Mouse (Mus musculus) right cerebral cortex, postnatal 10 days (tissue): Measurements from ENCODE around the gene S100a10.
A peak's percentile ranks its signal among the peaks of the same experiment; 100 is the strongest.
"Not testable (repeated sequence)": the region's sequence is repeated elsewhere in the genome, so short reads cannot be mapped to it uniquely, and the experiment has no call there.

ENCODE experiments used
- DNase-seq, 2 experiments: peaks; one replicate each; pipeline ENCODE4 v3.0.0; 2021; ENCODE audit warnings: low spot score in 2 of 2

The S100a10 gene

DNA sequence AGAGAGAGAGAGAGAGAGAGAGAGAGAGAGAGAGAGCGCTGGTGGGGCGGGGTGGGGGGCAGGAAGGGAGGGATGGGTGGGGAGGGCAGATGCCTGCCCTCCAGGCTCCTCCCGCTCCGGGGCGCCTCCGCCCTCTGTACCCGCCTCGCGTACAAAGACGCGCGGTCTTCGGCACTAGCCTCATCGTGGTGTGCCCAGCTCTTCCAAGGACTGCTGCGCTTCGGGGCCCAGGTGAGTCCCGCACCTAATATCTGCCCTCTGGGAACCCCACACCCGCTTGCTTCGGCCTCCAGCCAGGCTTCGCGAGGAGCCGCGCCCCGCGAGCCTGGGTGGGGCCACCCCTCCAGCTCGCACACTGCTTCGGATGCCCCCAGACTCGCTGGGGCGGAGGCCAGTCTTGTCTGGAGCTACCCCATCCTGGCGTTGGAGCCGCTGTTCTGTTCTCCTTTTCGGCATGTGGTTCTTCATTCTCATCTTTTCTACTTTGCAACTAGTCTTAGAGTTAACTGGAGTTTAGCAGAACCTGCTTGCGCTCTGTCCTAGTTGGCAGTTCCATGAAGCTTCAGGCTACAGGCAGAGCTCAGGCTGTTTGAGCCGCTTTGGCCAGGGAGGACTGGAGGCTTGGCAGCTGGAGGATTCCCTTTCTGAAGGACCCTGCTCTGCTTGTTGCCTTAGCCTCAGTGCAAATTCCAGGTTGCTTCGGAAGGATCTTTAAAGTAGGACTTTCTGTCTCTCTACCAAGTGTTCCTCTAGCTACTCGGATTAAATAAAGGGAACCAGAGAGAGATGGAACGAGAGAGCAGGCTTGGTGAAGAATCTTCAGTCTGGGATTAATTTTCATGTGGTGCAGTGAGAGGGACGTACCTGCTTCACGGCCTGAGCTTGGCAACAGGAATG lies at the start of gene S100a10:
S100a10 (plus strand) TSS at position 100 of the 897 bp plus-strand sequence.
- peak; percentile 38 to 40 for DNase-seq

DNA sequence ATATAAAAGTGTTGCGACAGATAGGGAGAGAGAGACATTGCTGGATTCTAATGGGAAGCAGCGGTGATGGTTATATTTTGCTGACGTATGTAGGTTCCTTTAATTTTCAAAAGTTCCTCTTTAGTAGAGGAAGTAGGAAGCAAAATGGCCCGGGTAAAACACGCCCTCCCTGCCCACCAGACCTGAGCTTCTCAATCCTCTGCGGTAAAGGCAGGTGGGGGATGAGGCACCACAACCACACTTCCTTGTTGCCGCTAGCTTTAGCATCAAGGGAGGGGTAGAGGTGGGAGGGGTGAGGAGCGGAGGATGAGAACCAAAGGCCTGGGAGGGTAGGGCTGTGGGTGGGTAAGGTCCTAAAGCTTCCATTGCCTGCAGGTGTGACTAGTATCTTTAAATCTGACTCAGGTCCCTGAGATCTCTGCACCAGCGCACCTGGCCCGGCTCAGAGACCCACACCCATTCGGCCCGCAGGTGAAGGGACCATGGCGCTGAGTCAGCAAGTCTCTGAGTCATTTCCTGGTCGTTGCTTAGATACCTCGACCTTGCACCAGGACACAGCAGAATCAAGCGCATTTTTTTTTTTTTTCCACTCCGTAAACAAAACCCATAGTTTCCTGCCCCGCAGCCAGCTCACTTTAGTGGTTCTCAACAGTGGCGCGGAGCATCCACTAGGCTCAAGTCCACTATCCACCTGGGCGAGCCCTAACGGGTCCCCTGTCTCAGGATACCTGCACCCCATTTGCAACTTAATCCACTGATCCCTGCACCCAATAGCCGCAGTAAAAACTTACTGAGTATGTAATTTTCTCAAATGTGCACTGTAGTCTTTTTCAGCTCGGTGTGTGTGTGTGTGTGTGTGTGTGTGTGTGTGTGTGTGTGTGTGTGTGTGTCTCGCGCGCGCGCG lies 48.7 kb upstream of the S100a10 start:
- DNase-seq, result peak; percentile 28 to 34

DNA sequence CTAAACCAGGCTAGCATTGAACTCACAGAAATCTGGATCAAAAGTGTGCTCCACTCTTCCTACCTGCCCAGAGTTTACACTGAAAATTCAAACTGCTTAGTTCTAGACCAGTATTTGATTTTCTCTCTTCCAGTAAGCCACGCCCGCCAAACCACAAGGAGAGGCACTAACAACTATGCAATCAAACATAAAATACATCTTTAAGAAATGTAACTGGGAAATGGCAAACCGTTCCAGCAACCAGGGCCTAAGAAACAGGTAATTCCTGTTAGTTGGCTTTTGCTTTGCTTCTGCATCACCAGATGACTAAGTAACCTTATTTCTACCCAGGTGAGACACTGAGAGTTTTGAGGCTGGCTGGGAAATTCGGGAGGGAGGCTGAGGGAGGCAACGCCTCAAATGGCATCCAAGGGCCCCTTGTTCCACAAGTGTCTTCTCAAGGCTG lies 48.0 kb upstream of the S100a10 start:
- DNase-seq, result no peak

DNA sequence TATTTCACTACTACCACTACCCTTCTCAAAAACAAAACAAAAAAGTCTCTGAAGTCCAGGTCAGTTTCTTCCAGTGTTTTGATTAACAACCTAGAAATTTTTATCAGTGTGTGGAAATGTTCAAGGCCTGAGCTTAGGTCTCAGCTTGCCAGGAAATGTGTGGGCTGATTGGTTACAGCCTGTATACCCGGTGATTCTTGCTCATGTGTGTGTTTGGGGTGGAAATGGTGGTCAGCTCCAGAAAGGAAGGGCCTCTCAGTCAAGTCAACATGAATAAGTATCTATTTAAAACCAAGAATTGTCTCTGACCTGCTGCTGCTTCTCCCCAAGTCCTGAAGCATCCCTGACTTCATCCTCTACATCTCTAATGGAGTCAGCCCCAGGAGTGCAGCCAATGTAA lies 45.6 kb upstream of the S100a10 start:
- DNase-seq, result no peak

DNA sequence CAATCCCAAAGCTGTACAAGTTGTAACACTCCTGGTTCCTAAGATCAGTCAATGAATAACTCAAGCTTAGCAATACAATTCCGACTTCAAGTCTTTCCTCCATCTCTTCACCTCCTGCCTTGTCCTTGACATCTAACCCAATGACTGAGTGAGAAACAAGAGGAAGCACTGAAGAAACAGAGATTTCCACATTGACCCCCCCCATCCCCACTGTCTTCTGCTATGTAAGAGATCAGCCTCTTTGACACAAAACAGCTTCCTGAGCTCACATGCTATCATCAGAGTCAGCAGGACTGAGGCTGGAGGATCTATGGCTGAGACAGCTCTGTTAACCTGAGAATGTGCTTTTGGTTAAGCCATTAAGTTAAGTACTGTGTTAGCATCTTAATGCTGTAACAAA lies 43.8 kb upstream of the S100a10 start:
- no peak for DNase-seq

DNA sequence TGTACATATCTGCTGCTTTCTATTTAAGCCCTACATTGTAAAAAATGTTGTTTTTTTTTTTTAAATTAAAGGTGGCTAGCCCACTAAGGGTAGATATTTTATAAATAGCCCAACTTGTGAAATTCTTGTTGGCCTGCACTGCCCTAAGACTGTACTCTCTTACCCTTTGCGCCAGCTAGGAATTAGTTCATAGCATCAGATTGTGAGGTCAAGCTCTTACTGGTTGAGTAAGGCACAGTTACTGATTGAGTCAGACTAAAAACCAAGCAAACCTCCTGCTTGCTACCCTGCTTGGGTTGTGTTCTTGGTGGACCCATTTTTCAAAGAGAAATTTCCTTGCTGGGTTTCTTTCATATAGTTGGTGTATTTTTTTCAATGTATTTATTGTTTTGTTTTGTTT lies 43.1 kb upstream of the S100a10 start:
- no peak for DNase-seq

DNA sequence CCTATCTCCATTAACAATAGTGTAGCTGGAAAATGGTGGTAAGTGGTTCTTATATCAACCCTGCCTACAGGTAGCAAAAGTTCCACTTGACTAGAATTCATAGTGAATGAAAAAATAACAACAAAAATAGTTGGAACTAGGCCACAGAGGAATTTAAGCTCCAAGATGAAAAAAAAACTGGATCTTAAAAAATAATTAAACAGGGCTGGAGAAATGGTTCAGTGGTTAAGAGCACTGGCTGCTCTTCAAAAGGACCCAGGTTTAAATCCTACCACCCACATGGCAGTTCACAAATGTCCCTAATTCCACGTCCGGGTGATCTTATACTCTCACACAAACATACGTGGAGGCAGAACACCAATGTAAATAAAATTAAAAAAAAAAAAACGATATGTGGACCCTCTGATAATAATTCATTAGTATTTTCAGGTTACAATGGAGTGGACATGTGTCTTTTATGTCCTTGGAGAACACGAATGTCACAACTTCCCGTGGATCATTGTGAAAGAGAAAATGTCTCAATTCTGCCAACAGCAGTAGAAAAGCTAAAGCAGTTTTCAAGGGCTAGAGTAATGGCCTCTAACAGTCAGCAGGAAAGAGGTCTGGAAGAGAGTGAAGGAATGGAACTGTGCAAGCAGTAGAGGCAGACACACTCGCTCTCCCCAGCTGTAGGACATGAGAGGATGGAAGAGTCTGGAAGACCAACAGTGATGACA lies 42.3 kb upstream of the S100a10 start:
- no peak for DNase-seq

DNA sequence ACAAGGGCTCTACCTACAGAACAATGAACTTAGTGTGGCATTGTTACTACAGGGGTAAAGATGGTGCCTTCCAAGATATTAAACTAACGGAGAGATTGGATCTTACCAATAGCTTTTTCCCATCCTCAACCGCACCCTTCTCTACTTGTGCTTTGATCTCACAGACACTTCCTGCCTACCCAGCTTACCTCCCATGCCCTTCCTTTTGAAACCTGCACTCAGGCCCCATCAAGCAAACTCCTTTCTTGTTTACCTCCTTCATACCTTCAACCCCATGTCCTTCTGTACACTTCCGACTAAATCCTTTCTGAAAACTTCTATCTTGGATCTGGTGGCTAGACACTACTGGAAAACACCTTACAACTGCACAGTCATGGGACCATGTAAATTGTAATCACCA lies 40.3 kb upstream of the S100a10 start:
- no peak for DNase-seq

DNA sequence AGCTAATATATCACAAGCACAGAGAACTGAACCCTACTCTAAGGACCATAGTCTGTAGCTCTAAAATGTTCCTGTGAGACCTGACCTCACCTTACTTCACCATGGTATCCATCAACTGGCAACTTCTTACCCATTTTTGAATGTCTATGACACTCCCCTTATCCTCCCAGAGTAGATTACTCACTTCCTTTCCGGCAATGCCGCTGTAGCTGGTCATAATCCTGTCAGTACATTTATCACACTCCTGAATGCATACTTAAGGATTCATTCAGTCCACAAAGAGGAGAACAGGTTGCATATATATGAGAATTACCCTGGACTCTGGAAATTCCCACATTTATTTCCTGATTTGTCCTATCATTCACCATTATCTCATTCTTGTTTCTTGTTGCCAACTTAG lies 37.5 kb upstream of the S100a10 start:
- DNase-seq, result no peak

DNA sequence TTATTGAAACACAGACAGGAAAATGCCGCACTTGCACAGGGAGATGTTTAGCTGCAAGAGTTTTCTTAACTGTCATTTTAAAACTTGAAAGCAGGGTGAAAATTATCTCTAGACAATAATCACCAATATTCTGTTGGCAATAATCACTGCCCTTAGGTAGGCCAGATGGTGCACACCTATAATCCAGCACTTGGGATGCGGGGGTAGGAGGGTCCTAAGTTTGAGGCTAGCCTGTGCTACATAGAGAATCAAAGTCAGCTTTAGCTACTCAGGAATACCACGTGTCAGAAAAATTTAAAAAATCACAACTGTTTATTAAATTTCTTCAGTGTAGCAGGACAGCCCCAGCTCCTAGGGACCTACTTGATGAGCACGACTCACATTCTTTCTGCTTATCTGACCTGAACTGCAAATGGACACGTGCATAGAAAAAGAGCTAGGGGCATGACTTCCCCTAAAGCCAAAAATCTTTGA lies 35.0 kb upstream of the S100a10 start:
- DNase-seq, result no peak

DNA sequence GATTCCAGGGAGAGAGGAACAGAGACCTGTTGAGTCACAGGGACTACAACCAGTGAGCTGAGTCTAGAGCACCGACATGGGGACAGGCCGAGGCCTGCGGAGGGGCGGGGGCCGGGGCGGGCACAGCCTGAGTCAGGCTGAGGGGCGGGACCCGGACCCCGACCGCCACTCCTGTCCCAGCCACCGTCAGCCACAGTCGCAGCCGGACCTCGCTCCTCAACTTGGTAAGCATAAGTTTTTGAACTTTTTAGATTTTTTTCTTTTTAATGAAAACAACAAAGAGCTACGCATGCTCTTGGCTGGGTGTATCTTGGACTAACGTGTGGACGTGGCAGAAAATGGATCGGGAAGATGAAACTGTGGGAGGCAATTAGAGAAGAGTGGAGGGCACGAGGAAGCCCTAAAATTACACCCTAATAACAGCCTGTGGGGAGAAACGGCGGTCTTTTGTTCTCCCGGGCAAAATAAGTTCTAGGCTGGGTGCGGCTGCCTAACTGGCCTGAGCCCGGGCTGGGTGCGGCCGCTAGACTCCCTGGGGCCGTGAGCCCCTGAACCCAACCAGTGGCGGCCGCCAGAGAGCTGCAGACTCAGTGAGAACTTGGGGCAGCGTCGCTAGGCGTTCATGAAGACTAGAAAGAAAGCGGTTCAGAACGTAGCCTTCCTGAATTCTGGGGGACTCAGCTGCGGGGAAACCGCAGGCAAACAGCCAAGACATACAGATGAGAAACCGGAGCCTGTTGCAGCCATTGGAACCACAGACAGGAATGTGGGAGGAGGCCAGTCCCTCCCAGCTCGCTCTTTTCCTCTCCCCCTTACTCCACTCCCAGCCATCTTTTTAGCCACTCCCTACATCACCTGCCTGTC lies 34.3 kb upstream of the S100a10 start, which contains the start of gene S100a11:
S100a11 (plus strand) TSS at position 159 of the 864 bp plus-strand sequence.
- peak; percentile 35 to 38 for DNase-seq

DNA sequence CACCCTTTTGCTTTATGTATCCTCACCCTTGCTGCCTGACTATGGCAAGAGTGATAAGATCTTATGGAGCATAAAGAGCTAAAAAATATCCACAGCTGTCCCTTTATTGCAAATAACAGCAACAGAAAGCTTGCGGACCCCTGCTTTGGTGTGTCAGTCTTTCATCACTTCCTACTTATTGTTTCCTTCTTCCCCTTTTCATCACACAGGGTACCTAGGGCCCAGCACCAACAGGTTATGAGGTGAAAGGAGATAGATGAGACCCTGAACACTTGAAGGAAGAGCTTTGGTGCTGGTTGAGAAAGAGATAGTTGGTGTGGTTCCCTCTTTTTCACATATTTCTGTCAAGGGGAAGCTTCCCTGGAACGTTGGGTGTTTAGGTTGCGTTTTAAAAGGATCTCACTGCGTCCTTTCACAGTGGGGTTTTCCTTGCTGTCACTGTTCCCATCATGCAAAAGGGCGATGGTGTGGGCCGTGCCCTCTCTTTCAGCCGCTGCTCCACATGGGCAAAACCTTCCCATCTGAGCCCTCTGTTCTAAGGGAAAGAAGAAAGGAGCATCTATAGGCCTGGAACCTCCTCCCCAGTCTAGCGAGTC lies 33.3 kb upstream of the S100a10 start:
- no peak for DNase-seq

DNA sequence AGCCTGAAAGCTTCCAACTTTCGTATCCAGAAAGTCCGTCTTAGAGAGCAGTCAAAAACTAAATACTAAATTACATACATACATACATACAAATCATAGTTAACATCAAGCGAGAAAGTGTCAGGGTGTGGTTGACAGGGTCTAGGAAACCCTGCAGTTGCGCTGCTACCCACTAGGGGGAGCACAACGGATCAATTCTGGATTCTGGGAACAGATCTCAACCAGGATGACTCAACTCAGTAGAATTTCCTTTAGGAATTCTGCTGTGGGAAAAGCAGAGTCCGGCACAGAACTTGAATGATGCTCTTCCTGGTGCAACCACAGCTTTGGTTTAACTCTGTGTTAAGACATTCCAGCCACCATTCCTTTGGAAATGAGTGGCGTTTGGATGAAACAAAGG lies 32.3 kb upstream of the S100a10 start:
- DNase-seq, result peak; percentile 36 to 66

DNA sequence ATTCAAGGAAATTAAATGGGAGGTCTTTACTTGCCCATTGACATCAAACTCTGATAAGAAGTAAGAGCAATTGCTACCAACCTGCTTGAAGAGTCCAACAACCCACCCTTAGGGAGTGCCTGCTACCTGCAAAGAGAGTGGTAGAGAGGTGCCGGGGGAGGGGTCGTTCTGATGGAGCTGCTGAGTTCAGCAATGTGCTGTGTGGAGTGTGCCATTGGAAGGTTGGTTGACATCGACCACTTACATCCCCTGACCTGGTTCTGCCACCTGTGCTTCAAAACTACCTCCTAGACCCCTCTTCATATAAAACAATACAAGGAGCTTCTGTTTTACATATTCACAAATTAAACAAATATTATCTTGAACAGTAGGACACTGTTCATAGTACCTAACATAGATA lies 27.6 kb upstream of the S100a10 start:
- no peak for DNase-seq

DNA sequence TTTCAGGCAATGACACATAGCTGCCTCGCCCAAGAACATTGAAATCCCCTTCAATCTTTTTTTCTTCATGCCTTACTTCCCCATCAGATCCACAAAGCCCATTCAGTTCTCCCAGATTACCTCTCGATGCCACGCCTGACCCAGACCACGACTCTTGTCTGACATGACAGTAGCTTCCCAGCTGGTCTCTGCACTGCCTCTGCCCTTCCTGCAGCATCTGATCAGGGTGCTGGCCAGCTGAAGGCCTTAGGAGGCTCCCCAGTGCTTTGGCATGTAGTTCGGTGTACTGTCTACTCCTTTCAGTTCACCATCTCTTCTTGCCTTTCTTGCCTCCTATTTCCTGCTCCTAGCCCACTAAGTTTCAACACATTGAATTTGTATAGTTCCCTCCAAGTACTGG lies 26.1 kb upstream of the S100a10 start:
- DNase-seq, result no peak

DNA sequence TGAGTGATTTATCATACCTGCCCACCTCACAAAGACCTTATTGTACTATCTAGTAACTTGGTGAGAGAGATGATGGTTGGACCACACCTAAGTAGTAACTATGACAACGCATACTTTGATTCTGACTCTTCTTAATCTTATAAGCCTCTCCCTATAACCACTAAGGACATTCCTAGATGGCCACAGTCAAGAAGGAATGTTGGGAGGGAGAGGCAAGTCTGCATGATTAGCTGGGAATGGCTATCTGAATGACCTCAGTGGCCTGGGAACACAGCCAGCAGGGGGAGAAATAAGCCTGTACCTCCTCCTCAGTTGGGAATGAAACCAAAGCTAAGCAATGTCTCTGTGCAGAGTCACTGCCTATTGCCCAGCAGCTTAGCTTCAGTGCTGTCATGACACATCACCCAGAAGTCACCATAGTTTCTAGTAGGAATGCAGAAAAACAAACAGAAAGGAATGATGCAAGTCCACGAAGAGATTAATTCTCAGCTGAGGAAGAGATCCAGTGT lies 17.8 kb upstream of the S100a10 start:
- DNase-seq, result no peak

DNA sequence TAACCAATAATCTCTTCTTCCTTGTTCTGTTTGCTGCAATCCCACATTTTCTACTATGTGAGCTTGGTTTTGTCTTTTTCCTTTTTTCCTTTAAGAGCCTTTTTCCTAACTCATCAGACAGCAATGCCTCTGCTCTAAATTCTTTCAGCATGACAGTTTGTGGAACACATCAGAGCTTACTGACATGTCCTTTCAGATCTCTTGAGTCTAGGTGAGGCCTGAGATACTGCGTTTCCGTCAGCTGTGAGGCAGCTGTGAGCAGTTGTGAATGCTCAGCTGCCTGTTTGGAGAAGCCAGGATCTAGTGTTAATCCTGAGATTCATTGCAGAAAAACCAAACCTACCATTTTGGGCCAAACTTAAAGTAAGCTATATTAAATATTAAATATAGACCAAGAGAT lies 16.4 kb upstream of the S100a10 start:
- DNase-seq, result no peak

DNA sequence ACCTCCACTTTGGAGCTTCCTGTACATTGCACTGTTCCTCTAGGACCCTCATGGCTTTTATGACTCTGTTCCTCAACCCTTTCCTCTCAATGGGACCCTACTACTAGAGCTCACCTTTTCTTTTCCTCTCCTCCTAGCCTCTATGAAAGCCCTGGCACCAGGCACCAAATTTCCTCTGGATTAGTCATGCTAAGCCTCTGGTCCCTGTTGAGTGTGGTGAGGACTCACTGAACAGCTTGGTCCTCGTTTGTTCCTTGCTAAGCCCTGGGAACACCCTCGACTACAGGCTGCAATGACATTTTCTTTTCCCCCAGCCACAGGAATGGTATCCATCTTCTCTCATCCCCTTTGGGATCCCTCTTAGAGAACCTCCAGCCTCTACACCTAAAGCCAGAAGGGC lies 13.4 kb upstream of the S100a10 start:
- no peak for DNase-seq

DNA sequence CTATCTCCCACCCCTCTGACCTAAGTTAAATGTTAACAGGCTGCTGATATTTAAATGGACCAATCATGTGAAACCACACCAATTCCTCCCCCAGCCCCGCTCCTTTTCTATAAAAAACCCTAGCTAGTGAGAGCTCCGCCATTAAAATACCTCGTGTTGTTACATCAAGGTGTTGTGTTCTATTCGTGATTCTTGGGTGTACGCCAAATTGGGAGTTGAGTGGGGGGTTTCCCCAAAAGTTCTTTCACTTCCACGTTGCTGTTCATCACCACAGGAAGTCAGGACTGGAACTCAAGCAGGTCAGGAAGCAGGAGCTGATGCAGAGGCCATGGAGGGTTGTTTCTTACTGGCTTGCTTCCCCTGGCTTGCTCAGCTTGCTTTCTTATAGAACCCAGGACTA lies 10.7 kb upstream of the S100a10 start:
- DNase-seq, result not testable (repeated sequence)

DNA sequence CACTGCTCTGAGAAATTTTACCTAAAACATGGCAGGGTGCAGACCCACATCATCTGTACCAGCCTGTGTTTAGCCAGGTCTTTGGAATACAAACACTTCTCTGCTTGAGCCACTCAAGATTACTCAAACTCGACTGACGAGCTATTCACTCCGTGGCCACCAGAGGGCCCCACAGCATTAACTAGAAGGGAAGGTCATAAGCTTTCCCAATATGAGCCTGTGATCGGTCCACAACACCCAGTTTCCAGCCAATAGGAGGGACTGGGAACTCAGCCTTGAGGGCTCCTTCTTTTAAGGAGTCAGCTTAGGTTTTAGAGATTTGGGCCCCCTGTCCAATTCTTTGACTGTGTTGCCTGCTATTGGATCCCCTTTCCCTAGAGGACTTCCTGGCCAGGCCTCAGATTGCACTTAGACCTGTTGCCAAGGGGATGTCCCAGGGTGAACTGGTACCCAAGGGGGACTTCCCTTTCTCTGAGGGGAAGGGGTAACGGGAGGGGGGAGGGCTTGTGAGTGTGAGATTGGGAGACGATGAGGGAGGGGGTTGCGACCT lies 7.7 kb upstream of the S100a10 start:
- DNase-seq, result peak; percentile 62 to 82
